Mouse (Mus musculus) CD4-positive, CD25-positive, alpha-beta regulatory T cell, adult 2 months (primary cell): Measurements from ENCODE around the gene Cd300ld5.
"Not testable (repeated sequence)": the region's sequence is repeated elsewhere in the genome, so short reads cannot be mapped to it uniquely, and the experiment has no call there.

Source experiments
- DNase-seq: peaks from one replicate; pipeline ENCODE4 v3.0.0-alpha.2; 2012; ENCODE audit warnings: low read depth, low spot score

Gene Cd300ld5

DNA sequence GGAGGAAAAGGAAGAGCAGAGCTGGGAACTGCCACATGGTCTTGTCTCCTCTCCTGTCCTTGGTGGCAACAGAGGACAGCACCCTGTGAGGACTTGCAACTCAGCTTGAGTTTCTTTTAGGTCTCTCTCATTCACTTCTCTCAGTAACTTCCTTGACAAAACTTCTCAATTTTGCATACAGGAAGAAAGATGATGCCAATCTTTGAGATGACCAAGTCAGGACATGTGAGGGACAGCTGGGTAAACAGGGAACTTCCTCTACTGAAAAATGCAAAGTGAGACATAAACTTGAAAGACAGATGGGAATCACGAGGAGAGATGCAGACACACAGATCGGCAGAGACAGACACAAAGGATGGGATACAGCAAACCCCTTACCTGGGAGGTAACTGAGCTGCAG lies 10.7 kb upstream of the Cd300ld5 start, which contains the start of gene Cd300ld3:
Gene Cd300ld3, minus strand, starts transcription at position 151 of the 400 bp plus-strand sequence.
- DNase-seq, result no peak

- not testable (repeated sequence) for DNase-seq
Measured at GRCm38 (mm10) chr11:115026912-115027311, 10.7 kb downstream of the Cd300ld5 start, which contains the start of gene Cd300ld4. Gene Cd300ld4 (minus strand): TSS chr11:115027012.

- DNase-seq, result not testable (repeated sequence)
Measured at GRCm38 (mm10) chr11:115016093-115016492, 21.5 kb downstream of the Cd300ld5 start, which contains the start of gene Cd300ld2. Gene Cd300ld2 (minus strand): TSS chr11:115016193.

GRCm38 (mm10) chr11:115004070-115004469 lies 33.5 kb downstream of the Cd300ld5 start:
- no peak for DNase-seq

DNA sequence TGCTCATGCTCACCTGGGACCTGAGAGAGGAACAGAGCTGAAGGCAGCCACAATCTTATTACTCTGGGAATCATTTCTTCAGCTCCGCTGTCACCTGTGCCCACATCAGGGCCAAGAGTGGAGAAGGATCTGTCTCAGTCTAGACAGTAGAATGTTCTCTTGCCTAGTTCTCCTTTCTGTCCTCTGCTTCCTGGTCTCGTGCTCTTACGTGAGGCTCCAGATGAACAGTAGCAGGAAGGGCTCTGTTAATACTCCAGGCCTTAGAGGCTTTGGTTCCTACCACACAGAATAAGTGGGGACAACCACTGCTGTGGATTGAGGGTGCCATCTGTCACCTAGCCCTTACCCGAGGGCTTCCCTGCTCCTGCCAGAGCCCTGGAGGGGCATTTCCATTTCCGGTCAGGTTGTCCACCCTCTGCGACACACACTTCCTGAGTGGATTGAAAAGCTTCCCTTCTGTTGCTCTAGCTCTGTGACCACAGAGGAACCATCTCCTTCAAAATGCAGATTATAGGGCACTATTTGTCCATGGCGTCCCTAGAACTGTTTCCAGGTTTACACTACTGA lies 36.0 kb downstream of the Cd300ld5 start, which contains the start of gene Cd300c2:
Gene Cd300c2, minus strand, starts transcription at position 407 of the 567 bp plus-strand sequence.
- no peak for DNase-seq

DNA sequence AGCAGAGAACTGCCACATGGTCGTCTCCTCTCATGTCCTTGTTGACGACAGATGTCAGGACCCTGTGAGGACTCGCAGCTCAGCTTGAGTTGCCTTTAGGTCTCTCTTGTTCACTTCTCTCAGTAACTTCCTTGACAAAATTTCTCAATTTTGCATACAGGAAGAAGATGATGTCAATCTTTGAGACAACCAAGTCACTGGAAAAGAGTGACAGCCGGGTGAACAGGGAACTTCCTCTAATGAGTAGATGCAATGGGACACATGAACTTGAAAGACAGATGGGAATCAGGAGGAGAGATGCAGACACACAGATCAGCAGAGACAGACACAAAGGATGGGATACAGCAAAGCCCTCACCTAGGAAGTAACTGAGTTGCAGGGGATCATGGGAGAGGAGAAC lies 47.8 kb downstream of the Cd300ld5 start, which contains the start of gene Cd300ld:
Gene Cd300ld, minus strand, starts transcription at position 130 of the 400 bp plus-strand sequence.
- DNase-seq, result no peak

DNA sequence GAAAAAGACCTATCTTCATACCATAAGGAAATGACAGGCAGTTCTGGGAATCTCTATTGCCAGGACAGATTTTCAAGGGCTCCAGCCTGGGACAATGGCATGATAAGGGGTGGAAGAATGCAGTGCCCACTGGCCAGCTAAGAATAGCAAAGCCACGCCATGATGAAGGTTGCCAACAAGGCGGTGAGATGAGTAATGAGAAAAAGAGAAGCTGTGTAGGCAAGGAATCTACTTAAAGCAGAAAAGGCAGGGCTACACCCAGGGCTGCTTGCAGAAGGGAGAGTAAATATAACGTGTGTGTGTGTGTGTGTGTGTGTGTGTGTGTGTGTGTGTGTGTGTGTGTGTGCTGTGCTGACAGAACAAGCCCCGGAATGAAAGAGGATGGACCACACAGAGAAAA lies 55.7 kb downstream of the Cd300ld5 start:
- no peak for DNase-seq
